Mouse (Mus musculus): ENCODE measurements around the gene Trip10.

Trip10 gene

DNA sequence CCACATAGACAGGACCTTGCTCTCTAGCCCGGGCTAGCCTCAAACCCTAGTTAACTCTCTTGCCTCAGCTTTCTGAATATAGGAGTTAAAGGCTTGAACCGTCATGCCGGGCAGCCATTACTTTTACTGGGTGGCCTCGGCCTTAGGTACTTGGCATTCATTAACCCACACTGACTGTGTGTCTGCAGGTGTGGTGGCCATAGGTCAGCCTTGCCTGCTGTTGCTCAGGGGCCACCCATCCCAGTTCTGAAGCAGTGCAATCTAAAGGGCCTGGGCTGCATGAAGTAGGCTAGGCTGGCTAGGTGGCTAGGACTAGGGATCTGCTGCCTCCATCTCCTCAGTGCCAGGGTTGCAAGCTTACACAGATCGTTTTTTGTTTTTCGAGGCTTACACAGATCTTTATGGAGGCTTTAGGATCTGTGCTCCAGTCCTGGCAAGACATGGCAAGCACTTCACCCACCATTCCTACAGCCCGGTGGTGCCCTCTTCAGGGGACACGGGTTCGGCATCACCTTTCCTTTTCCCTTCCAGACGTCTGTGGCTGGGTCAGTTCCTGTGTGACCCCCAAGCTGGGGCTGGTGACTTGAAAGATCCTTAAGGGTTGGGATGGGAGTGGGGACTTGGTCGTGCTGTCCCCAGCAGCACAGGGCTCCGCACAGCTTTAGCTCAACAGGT is 14.9 kb upstream of the Trip10 start:
- no peak for DNase-seq (ENCODE audit: low spot score in 2 of 2)

DNA sequence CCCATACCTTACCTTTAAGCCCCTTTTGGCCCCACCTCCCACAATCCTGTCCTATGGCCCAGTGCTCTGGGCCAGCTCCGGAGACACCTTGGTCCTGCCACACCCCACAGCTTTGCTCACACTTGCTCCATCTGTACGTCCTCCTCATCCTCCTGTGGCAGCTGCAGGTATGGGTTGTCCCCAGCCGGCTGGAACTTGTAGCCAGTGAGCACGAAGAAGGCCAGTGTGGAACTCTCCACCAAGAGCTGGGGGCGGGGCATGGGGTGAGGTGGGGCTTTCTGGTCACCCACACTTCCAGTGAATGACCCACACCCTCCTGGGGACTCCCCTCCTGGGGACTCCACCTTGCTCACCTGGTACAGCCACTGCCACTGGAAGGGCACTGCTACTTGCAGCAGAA is 13.5 kb upstream of the Trip10 start:
- no peak for DNase-seq (ENCODE audit: low spot score in 2 of 2)

DNA sequence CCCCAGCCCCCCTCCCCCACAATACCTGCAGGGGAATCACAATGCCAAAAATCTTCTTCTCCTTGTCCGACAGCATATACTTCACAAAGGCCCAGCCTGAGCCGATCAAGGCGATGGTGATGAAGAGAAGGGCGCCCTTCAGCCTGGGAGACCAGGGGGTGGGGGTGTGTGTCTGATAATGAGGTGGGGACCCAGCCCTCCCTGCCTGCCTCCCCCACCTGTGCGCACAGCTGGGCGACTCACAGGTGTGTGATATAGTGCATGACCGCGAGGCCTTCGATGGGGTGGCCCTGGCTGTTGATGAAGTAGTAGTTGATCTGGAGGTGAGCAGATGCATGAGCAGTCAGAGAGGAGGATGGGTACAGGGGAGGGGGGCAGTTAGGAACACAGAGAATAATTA is 12.1 kb upstream of the Trip10 start:
- DNase-seq (ENCODE audit: low spot score in 2 of 2), result no peak

DNA sequence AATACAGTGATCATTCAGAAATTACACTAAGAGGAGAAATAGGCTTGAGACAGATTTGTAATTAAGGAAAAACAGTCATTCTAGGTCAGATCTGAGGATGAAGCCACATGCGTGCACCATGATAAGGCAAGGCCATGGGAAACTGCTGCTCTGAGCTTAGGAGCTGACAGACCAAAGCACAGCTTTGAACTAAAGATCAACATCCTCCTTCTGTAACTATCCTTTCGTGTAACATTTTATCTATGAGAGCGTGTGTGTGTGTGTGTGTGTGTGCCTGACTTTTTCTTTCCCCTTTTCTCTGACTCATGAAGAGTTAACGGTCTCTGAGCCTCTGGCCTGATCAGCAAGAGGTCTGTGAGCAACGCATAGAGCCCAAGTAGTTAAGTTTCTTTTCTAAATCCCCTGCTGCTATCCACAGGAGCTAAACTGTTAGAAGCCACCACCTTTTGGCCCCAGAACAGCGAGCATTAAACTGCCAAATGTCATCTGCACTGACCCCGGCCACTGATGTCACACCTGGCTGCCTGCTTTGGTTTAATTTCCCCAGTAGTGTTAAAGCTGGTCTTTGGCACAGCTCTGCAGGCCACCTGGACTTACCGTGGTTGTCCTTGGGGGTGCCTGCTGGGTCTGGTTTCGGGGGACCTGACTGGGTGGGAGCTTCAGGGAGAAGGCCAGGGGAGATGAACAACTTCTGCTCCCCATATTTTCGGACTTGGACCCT is 5.4 kb upstream of the Trip10 start:
- no peak for DNase-seq (ENCODE audit: low spot score in 2 of 2)

DNA sequence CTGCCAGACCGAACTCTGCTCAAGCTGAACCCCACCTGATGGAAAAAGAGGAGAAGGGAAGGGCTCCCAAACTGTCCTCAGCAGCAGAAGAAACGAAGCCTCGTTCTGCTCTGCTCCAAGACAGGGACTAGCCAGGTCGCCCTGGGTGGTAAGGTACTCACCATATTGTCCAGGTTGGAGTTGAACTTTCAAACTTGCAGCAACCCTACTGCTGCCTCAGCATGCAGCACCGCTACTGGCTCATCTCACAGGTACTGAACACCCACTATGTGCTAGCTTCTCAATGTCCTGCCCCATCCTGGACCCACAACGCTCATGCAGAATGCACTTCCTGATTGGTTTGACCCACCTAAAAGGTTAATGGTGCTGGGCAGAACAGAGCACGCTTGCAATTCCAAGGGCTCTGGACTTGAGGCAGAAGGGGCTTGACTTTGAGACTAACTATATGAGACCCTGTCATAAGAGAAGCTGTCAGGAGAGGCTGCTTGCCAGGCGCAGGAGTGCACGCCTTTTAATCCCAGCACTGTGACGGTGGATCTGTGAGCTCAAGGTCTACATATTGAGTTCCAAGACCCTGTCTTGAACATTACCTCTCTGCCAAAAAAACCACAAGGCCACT is 3.8 kb upstream of the Trip10 start:
- DNase-seq (ENCODE audit: low spot score in 2 of 2), result no peak

DNA sequence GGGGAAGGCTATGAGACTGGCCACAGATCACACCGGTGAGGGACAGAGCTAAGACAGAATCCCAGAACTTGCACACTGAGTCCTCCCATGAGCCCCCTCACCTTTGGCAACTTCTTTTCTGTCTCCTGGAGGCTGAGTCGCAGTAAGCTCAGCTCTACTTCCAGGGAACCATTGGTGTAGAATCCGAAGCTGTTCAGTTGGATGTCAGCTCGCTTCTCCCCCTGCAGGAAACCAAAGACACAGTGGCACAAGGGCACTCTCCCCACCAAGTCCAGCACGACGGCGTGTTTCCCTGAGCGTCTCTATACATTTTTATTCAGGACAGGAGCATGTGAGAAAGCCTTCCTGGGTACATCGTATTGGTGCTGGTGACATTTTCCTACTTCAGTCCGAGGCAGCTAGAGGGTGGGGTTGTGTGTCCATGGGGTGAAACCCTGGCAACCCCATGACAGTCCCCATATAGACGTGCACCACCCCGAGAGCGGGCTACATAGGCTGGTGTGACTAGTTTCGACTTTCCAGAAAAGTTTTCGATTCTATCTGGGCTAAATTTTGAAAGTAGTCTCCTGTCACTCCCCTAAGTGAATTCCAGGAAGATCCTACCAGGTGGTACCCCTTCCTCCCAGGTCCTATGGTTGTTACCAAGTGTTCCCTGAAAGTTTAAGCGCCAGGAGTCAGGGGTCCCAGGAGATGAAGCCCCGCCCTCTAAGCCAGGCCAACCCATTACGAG is 2.4 kb upstream of the Trip10 start:
- no peak for DNase-seq (ENCODE audit: low spot score in 2 of 2)

DNA sequence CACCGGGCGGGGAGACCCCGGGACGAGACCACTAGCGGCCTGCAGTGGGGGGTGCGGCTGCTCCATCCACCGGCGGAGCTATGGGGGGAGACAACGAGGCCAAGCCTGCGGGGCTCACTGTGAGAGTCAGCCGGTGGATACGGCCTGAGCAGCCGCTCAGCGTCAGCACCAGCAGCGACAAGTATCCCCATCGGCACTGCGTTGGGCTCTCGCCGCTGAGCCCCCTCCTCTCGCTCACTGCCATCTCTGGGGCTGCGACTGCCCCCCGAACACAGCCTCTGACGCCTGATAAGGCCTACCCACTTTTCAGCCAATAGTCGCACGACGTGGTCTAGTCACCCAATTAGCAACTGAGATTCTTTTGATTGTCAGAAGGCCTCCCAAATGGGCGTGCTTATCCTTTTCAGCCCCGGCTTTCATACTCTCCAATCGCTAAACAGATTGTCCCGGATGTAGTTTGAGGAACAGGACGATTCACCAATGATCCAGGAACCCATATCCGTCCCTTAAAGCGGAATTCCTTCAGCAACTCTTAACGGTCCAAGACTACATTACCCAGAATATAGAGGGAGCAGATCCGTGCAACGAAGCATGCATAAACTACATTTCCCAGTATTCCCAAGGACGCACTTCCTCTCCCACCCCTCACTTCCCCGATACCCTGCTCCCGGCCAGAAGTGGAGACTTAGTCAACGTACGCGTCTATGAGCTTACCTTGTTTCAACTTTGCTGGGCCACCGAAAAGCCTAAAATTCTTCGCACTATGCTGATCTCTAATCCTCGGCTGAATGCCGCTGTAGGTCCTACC is 1.7 kb upstream of the Trip10 start:
- DNase-seq (ENCODE audit: low spot score in 2 of 2), result peak; percentile 63 to 91

DNA sequence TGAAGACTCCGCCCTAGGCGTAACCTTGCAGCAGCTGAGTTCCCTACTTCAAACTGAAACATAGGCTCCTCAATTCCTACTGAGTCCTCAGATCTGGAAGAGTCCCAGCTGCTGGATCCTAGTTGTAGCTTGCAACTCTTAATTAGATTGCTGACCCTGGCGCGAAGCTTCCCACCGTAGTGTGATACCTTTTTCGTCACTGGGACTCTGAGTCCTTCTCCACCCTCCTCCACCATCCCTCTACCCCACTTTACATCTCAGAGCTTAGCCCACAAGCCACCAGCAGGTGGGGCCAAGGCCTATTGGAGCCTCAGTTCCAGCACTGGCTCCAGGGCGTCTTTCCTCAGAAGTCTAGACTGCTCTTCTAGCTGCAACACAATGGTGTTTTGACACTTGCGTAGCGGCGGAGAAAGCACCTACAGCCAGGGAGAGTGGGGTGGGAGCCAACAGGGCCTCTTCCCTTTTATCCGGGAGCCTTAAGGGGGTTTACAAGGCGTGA is 1.0 kb upstream of the Trip10 start, which contains the start of gene Gpr108:
Gene Gpr108 (minus strand): TSS at position 246 of the 499 bp plus-strand sequence.
- DNase-seq (ENCODE audit: low spot score in 2 of 2), result peak; percentile 76 to 81

DNA sequence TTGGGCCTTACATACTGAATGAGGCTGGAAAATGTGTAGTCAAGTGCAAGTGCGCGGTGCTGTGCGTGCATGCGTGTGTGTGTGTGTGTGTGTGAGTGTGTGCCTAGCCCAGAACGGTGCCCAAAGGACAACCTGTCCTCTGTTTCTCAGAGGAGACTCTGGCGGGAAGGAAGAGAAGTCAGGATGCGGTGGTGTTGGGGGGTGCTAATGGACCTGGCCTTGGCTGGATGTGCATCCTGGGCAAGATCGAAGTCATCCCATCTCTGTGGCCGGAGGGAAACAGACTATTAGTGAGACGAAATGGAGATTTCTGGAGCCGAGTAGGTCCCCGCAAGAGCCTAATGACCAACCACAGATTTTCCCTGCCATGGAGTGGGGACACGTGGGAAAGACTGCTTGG is 484 bp upstream of the Trip10 start:
- no peak for DNase-seq (ENCODE audit: low spot score in 2 of 2)

DNA sequence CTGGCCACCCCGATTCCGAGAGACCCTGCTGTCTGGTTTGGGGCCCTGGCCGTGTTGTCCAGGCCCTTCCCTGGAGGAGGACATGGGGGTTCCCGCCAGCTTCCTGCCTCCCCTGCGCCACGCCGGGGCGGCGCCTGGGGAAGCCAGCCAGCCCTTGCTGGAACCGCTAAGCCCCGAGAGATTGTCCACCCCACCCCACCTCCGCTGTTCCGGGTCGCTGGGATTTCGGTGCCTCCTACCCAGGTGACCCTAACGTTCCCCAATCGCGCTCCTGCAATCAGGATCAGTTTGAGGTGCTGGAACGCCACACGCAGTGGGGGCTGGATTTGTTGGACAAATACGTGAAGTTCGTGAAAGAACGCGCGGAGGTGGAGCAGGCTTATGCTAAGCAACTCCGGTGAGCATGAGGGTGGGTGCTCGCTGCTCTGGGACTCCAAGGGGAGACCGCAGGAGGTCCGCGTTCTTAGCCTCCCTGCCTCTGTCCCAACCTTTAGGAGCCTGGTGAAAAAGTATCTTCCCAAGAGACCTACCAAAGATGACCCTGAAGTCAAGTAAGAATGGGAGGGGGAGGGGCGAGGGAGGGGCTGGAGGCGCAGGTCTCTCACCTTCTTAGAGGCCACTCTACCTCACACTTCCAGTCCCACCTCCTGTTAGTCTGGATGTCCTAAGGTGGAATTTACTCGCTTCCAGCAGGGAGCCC is 1.4 kb downstream of the Trip10 start:
- peak; percentile 54 to 59 for DNase-seq (ENCODE audit: low spot score in 2 of 2)

DNA sequence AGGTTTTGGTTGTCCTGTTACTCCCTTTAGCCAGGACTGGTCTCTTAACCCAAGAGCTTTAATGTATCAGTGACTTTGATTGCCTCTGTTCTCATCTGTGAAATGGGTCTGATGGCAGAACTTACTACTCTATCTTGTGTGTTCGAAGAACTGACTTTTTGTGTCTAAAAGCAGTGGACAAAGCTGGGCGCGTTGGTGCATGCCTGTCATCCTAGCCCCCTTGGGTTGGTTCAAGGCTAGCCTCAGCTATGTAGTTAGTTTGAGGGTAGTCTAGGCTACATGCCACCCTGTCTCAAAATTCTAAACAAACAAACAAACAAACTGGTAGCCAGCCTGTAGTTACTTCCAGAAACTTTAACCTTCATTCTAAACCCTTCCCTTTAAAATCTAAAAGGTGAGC is 2.2 kb downstream of the Trip10 start:
- no peak for DNase-seq (ENCODE audit: low spot score in 2 of 2)

DNA sequence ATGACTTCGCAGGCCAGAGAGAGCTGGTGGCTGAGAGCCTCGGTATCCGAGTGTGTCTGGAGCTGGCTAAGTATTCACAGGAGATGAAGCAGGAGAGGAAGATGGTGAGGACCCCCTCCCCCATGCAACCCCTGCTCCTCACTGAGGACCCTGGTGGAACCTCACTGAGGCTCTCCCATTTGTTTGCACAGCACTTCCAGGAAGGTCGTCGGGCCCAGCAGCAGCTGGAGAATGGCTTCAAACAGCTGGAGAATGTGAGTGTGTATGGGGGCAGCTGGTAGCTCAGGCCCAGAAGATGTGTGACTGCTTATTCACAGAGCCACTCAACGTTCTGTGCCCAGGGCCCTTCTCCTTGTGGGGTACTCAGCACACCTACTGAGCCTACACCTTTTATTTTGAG is 4.1 kb downstream of the Trip10 start:
- DNase-seq (ENCODE audit: low spot score in 2 of 2), result no peak

DNA sequence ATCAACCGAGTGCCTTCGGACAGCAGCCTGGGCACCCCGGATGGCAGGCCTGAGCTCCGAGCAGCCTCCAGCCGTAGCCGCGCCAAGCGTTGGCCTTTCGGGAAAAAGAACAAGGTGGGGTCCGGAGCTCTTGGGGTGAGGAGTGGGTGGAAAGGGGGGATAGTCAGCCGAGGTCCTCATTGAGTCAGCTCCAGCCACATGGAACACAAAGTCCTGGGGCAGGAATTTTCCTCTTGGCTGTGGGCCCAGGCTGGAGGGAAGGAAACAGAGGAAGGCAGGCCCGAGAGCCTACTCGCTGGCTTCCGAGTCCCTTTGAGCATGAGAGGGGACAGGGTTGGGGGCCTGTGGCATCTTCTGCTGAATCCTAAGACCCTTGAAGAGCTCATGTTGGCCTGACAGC is 6.1 kb downstream of the Trip10 start:
- no peak for DNase-seq (ENCODE audit: low spot score in 2 of 2)

DNA sequence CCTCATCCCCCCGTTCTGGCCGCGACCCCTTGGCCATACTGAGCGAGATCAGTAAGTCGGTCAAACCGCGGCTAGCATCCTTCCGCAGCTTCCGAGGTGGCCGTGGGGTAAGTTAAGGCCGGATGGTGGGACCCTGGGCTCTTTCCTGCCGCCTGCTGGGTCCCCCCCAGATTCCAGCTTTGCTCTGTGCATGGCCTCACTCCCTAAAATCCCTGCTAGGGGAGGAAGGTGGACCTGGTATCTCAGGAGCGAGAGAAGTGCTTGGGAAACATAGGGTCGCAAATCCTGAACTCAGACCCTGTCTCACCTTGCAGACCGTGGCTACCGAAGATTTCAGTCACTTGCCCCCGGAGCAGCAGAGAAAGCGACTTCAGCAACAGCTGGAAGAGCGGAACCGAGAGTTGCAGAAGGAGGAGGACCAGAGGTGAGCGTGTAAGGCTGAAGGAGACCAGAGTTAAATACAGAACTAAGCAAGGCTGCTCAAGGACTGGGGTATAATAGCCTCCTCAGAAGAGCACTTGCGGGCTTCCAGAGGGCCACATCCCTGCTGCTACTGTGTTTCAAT is 7.7 kb downstream of the Trip10 start:
- DNase-seq (ENCODE audit: low spot score in 2 of 2), result no peak

DNA sequence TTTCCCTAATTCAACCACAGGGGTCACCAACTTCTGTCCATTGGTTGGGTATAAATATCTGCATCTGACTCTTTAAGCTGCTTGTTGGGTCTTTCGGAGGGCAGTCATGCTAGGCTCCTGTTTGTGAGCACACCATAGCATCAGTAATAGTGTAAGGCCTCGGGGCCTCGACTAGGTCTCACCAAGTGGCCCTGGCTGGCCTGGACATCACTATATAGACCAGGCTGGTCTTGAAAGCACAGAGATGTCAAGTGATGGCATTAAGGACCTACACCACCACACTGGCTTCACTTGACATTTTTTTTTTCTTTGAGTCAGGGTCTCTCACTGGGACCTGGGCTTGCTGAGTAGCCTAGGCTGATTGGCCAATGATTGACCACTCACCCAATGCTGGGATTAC is 8.9 kb downstream of the Trip10 start:
- no peak for DNase-seq (ENCODE audit: low spot score in 2 of 2)

DNA sequence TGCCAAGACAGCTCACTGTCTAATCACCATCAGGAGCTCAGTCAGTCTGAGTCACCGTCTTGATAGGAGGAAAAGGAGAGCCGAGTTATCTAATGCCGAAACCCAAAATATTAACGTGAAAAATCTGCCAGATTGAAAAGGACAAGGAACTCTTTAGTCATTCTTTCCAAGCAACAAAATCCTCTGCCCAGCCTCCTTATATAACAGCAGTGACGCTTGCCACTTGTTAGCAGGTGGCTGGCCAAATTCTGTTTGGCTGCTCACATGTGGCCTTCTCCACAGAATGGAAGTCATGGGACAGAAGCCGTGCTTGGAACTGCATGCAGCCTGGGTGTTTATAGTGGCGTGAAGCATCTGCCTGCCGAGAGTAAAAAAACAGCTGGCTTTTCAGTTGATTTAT is 10.5 kb downstream of the Trip10 start:
- DNase-seq (ENCODE audit: low spot score in 2 of 2), result no peak

DNA sequence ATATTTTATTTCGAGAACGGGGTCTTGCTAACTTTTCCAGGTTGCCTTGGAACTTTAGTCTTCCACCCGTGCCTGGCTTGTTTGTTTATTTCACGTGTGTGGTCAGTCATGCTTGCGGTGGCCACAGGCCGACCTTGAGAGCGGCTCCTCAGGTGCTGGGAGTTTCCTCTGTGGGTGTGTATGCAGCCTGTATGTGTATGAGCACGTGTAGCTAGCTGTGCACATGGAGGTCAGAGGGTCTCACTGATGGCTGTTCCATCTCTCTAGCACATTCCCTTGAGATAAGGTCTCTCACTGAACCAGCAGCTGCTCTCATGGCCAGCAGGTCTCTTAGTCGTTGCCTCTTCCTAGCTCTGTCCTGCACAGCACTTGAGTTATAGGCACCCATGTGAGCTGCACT is 11.1 kb downstream of the Trip10 start:
- no peak for DNase-seq (ENCODE audit: low spot score in 2 of 2)

DNA sequence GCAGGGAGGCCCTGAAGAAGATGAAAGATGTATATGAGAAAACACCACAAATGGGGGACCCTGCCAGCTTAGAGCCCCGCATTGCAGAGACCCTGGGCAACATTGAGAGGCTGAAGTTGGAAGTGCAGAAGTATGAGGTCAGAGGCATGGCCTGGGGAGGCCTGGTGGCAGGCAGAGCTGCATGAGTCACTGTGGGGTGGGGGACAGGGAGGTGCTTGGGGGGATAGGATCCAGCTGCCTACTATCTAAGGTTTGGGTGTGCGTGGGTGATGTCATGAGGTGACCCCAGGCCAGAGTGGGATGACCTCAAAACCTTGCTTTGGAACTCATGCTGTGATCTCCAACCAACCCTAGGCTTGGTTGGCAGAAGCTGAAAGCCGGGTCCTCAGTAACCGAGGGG is 12.0 kb downstream of the Trip10 start:
- no peak for DNase-seq (ENCODE audit: low spot score in 2 of 2)

DNA sequence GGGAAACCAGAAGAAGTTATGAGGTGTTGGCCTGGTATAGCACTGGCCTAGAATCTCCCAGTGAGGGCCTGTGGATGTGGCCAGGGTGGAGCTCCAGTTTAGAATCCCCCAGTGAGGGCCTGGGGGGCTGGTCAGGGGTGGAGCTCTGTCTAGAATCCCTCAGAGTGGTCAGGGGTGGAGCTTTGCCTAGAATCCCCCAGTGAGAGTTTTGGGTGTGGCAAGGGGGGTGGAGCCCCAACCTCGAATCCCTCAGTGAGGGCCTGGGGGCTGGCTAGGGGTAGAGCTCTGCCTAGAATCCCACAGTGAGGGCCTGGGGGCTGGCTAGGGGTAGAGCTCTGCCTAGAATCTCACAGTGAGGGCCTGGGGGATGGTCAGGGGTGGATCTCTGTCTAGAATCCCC is 12.5 kb downstream of the Trip10 start:
- no peak for DNase-seq (ENCODE audit: low spot score in 2 of 2)

DNA sequence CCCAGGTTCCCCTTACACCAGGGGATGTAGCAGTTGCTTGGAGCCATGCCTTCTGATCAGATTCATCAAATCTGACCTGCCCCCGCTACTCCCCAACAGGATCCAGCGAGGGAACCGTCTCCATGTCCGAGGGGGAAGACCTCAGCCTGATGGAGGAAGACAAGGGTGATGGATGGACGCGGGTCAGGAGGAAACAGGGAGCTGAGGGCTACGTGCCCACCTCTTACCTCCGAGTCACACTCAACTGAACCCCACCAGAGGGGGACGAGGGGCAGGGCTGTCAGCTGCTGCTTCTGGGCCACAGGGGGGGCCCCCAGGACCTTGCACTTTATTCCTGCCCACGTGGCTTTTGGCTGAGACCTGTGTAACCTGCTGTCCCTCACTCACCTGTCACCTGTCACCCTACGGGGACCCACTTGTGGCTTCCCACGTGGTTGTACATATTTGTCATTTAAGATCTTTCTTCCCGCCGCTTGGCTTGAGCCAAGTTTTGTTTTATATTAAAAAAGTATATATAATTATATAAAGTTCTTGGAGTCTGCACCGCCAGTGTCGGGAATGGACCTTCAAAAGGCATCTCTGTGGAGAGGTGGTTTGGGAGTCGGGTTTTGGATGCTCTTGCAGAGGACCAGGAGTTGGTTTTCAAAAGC is 13.8 kb downstream of the Trip10 start:
- DNase-seq (ENCODE audit: low spot score in 2 of 2), result no peak

Data from urinary bladder, adult 18-20 months (tissue).